Mouse (Mus musculus) erythroblast, embryonic 14.5 days (primary cell): Measurements from ENCODE around the gene Wdr72.

Source experiments
- GATA1 ChIP-seq: IDR thresholded peaks from 2 replicates; pipeline ENCODE4 v1.6.1; 2012; ENCODE audit warnings: low read length, inconsistent platforms, mixed read lengths
- TAL1 ChIP-seq: IDR thresholded peaks from 3 replicates; pipeline ENCODE4 v1.6.1; 2012; ENCODE audit warnings: low read length, inconsistent platforms, mixed read lengths

GRCm38 (mm10) chr9:74110461-74110816 is 283 bp downstream of the Wdr72 start:
- no peak for TF ChIP-seq TAL1
- TF ChIP-seq GATA1, result no peak
